Comparison of ENCODE assay signal across 13 mouse cellular contexts in the genomic region with DNA sequence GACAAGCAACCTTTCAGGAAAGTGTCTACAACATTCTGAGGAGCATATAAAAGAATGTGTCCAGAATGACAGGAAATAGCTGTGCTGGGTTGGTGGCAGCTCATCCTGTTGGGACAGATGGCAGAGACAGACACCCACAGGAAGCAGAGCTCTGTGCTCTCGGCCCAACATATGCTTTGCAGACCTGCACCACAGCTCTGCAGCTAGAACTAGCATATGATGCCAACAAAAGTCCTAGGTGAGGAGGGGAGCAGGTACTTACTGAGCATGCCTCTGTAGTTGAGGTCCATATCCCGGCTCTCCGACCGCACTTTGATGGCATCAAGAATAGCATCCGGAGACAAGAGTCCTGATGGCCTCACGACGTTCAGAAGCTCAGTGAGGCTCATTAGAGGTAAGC. TPM values are rescaled to one million over a fixed set of nuclear protein-coding genes. Genes with fewer than 3 reads are reported as not detected.
DNase-seq lines count a peak whose midpoint lies in the region; ATAC-seq and TF ChIP-seq lines count a peak whose summit lies in the region.
"Had no signal": no experiment of that assay in that cellular context is flagged by ENCODE, and none has a peak within 500 bp of the region (broad histone marks: within the 10 kb centered on the region; RNA-seq: fewer than 3 reads in every experiment).

No protein-coding gene starts in this region.

- H3K4me2 ChIP-seq in forebrain, embryonic 16.5 days (ENCODE audit: low read length): no peak overlapping the region
- H3K4me2 ChIP-seq in forebrain, embryonic 13.5 days: no peak overlapping the region
- H3K4me2 ChIP-seq in midbrain, postnatal 0 days (ENCODE audit: low read depth, low read length, poor library complexity, severe bottlenecking): no peak overlapping the region

- H3K9me3 ChIP-seq in forebrain, embryonic 16.5 days (ENCODE audit: control insufficient read depth, low read length): no peaks in the 10 kb centered on the region
- no peaks in the 10 kb centered on the region for H3K9me3 ChIP-seq in forebrain, embryonic 13.5 days (replicated peaks)
- H3K9me3 ChIP-seq in midbrain, postnatal 0 days (ENCODE audit: low read length): no peaks in the 10 kb centered on the region

- H3K9ac ChIP-seq in forebrain, embryonic 16.5 days (replicated peaks; ENCODE audit: low read depth, low read length): no peak overlapping the region
- no peak overlapping the region for H3K9ac ChIP-seq in forebrain, embryonic 13.5 days
- H3K9ac ChIP-seq in midbrain, postnatal 0 days (replicated peaks; ENCODE audit: low read length, poor library complexity, severe bottlenecking): no peak overlapping the region

- ATAC-seq in forebrain, embryonic 16.5 days: no peak
- no peak for ATAC-seq in forebrain, embryonic 13.5 days
- ATAC-seq in midbrain, postnatal 0 days (ENCODE audit: low FRiP score): no peak
- ATAC-seq: hindbrain, postnatal 0 days; Patski had no signal

- 78% methylated on average over 7 of the region's 7 CpGs for WGBS in forebrain, embryonic 16.5 days
- WGBS in forebrain, embryonic 13.5 days: 87% methylated on average over 7 of the region's 7 CpGs
- 86% methylated on average over 7 of the region's 7 CpGs for WGBS in midbrain, postnatal 0 days

- no peaks in the 10 kb centered on the region for H3K27me3 ChIP-seq in forebrain, embryonic 16.5 days (replicated peaks; ENCODE audit: control insufficient read depth, insufficient read depth, low read length)
- H3K27me3 ChIP-seq in forebrain, embryonic 13.5 days: no peaks in the 10 kb centered on the region
- H3K27me3 ChIP-seq in midbrain, postnatal 0 days (ENCODE audit: insufficient read depth, low read length): no peaks in the 10 kb centered on the region
- H3K27me3 ChIP-seq: Patski had no signal

- TF ChIP-seq CTCF in midbrain, postnatal 0 days (IDR thresholded peaks at IDR 0.05): no peak

- DNase-seq in right cerebral cortex, adult 18-20 months: peak; percentile 89
- DNase-seq in right cerebral cortex, postnatal 14 days: no peak
- DNase-seq in layer of hippocampus, postnatal 36 days: peak; percentile 75 to 81
- peak; percentile 34 for DNase-seq in thymus, postnatal 25 days
- no peak for DNase-seq in midbrain, postnatal 0 days (ENCODE audit: low spot score)
- DNase-seq in neural tube, embryonic 10.5 days (ENCODE audit: extremely low spot score, low spot score): no peak
- DNase-seq: adrenal gland, postnatal 36 days; gastrocnemius, postnatal 10 days; liver had no signal

- H3K36me3 ChIP-seq in forebrain, embryonic 16.5 days (ENCODE audit: control insufficient read depth, insufficient read depth): peaks cover 3% of the 10 kb centered on the region; the same call in 1 of the 2 replicates
- H3K36me3 ChIP-seq in forebrain, embryonic 13.5 days (ENCODE audit: poor library complexity, severe bottlenecking): peaks cover 17% of the 10 kb centered on the region
- peaks cover 5% of the 10 kb centered on the region; the same call in 1 of the 2 replicates for H3K36me3 ChIP-seq in midbrain, postnatal 0 days (ENCODE audit: insufficient read depth, low read length)

- H3K4me1 ChIP-seq in forebrain, embryonic 16.5 days (replicated peaks; ENCODE audit: control insufficient read depth, insufficient read depth, low read length): peaks cover 4% of the 10 kb centered on the region
- H3K4me1 ChIP-seq in forebrain, embryonic 13.5 days: no peaks in the 10 kb centered on the region
- no peaks in the 10 kb centered on the region for H3K4me1 ChIP-seq in midbrain, postnatal 0 days (ENCODE audit: insufficient read depth, low read length)

- 0 out of 2 replicates have a peak overlapping the region, but pooled peaks have one; percentile 7 for H3K27ac ChIP-seq in forebrain, embryonic 16.5 days (ENCODE audit: low read length)
- H3K27ac ChIP-seq in forebrain, embryonic 13.5 days: no peak overlapping the region
- H3K27ac ChIP-seq in midbrain, postnatal 0 days (ENCODE audit: low read depth, low read length): no peak overlapping the region
- H3K27ac ChIP-seq: hindbrain, postnatal 0 days had no signal

- no peak overlapping the region for H3K4me3 ChIP-seq in forebrain, embryonic 16.5 days (replicated peaks; ENCODE audit: low read length)
- H3K4me3 ChIP-seq in forebrain, embryonic 13.5 days: no peak overlapping the region
- no peak overlapping the region for H3K4me3 ChIP-seq in midbrain, postnatal 0 days (ENCODE audit: low read depth, low read length)

RNA-seq across cellular contexts. Expression of a gene that starts 51.8 kb away (rescaled TPM):
- polyA plus RNA-seq in forebrain, embryonic 16.5 days (2015; fragmentation: Nextera tagmentation; extraction: Ambion mirVana): 141 and 147 TPM in 2 replicates
- polyA plus RNA-seq in forebrain, embryonic 13.5 days (2015; fragmentation: Nextera tagmentation; extraction: Ambion mirVana): 111 and 116 TPM in 2 replicates
- total RNA-seq in layer of hippocampus, postnatal 36 days (2021): 100 to 1,000 TPM; 149 to 174 TPM
- total RNA-seq in midbrain, postnatal 0 days (2014; rRNA removed): 81.0 and 85.5 TPM in 2 replicates
- polyA plus RNA-seq in midbrain, postnatal 0 days (2015; fragmentation: Nextera tagmentation; extraction: Ambion mirVana): 138 TPM in 2 replicates

Comparison
In these comparisons a context has a peak if more than half of its experiments do, and no peak if none do; other contexts are left out.
1. DNase-seq: peak in right cerebral cortex, adult 18-20 months (single experiment), layer of hippocampus, postnatal 36 days (2 of 2) and thymus, postnatal 25 days (single experiment); none in right cerebral cortex, postnatal 14 days (single experiment), midbrain, postnatal 0 days (single experiment) and neural tube, embryonic 10.5 days (single experiment).